Mouse (Mus musculus): ENCODE data around the gene Fank1. TPM values are rescaled to one million over a fixed set of nuclear protein-coding genes. Genes with fewer than 3 reads are reported as not detected.
A peak's percentile ranks its signal among the peaks of the same experiment; 100 is the strongest.

Fank1 gene
- polyA plus RNA-seq, 1 experiment from 2014 or later: 6.6 TPM

- Histone ChIP-seq H3K36me3 (no peaks in the 10 kb centered on the region), H3K9me3 (replicated peaks) (no peaks in the 10 kb centered on the region), H3K4me1 (no peaks in the 10 kb centered on the region), H3K9ac (no peak overlapping the region), H3K4me2 (replicated peaks) (no peak overlapping the region), H3K27ac (replicated peaks) (no peak overlapping the region), H3K4me3 (replicated peaks) (no peak overlapping the region), H3K27me3 (no peaks in the 10 kb centered on the region)
- no peak for ATAC-seq (ENCODE audit: insufficient number of reproducible peaks, low FRiP score, low TSS enrichment, low read depth)
- whole genome bisulfite sequencing: 43% methylated on average over 6 of the region's 6 CpGs
Measured at GRCm38 (mm10) chr7:133842079-133842478, 65.4 kb downstream of the Fank1 start.

- Histone ChIP-seq H3K9ac (no peak overlapping the region), H3K4me2 (replicated peaks) (no peak overlapping the region), H3K27ac (replicated peaks) (no peak overlapping the region), H3K4me1 (no peaks in the 10 kb centered on the region), H3K36me3 (no peaks in the 10 kb centered on the region), H3K27me3 (no peaks in the 10 kb centered on the region), H3K4me3 (replicated peaks) (no peak overlapping the region), H3K9me3 (replicated peaks) (no peaks in the 10 kb centered on the region)
- WGBS: 13% methylated on average over 1 of the region's 1 CpGs
- no peak for ATAC-seq (ENCODE audit: insufficient number of reproducible peaks, low FRiP score, low TSS enrichment, low read depth)
Measured at GRCm38 (mm10) chr7:133847175-133847574, 70.5 kb downstream of the Fank1 start.

GRCm38 (mm10) chr7:133848180-133848579, 71.5 kb downstream of the Fank1 start:
- 75% methylated on average over 2 of the region's 2 CpGs for WGBS
- Histone ChIP-seq H3K27me3 (no peaks in the 10 kb centered on the region), H3K4me2 (replicated peaks) (no peak overlapping the region), H3K27ac (replicated peaks) (no peak overlapping the region), H3K9ac (no peak overlapping the region), H3K36me3 (no peaks in the 10 kb centered on the region), H3K9me3 (replicated peaks) (no peaks in the 10 kb centered on the region), H3K4me1 (no peaks in the 10 kb centered on the region), H3K4me3 (replicated peaks) (no peak overlapping the region)
- no peak for ATAC-seq (ENCODE audit: insufficient number of reproducible peaks, low FRiP score, low TSS enrichment, low read depth)

- Histone ChIP-seq H3K9me3 (replicated peaks) (no peaks in the 10 kb centered on the region), H3K4me2 (replicated peaks) (no peak overlapping the region), H3K4me3 (replicated peaks) (no peak overlapping the region), H3K27me3 (no peaks in the 10 kb centered on the region), H3K9ac (no peak overlapping the region), H3K27ac (replicated peaks) (no peak overlapping the region), H3K36me3 (no peaks in the 10 kb centered on the region), H3K4me1 (no peaks in the 10 kb centered on the region)
- no peak for ATAC-seq (ENCODE audit: insufficient number of reproducible peaks, low FRiP score, low TSS enrichment, low read depth)
Measured at GRCm38 (mm10) chr7:133850735-133851134, 74.1 kb downstream of the Fank1 start.

DNA sequence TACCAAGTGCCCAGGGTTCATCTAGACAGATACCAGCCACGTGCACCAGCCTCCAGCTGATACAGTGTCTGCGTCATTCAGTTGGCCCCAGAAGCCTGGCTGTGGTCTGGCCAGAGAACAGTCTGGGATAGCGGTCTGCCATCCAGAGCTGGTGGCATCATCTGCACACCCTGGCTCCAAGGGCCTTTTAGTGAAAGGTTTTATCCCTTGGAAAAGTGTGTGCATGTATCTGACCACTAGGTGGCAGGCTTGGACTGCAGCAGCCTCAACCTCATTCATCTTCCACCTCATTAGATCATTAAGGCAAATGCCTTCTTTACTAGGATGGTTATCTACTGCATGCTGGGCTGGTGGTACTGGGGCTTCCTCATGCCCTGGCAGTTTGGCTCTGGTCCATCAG, 79.6 kb downstream of the Fank1 start:
- Histone ChIP-seq H3K4me2 (replicated peaks) (no peak overlapping the region), H3K36me3 (no peaks in the 10 kb centered on the region), H3K4me1 (no peaks in the 10 kb centered on the region), H3K4me3 (replicated peaks) (no peak overlapping the region), H3K27ac (replicated peaks) (no peak overlapping the region), H3K9ac (no peak overlapping the region), H3K9me3 (replicated peaks) (no peaks in the 10 kb centered on the region), H3K27me3 (no peaks in the 10 kb centered on the region)
- peak; percentile 57; the same call in 1 of the 2 replicates for ATAC-seq (ENCODE audit: insufficient number of reproducible peaks, low FRiP score, low TSS enrichment, low read depth)
- 29% methylated on average over 3 of the region's 3 CpGs for WGBS

DNA sequence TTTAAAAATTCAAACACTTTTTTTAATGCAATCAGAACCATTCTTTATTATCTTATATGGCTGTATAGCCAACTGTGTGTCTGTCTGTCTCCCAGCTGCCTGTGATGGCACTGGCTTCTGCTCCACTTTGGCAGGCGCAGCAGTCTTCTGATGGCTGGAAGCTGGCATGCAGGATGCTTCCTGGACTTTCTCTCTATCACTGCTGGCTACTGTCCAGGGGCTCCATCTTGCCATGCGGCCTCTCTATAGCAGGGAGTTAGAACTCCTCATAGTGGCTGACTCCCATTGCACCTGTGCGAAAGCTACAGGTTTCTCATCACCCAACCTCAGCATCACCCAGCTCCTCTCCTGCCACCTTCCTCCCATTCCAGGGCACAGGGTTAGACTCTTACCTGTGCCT, 81.8 kb downstream of the Fank1 start:
- H3K9me3 ChIP-seq (replicated peaks): no peaks in the 10 kb centered on the region
- no peak overlapping the region for H3K4me2 ChIP-seq (replicated peaks)
- H3K4me1 ChIP-seq: no peaks in the 10 kb centered on the region
- H3K27me3 ChIP-seq: no peaks in the 10 kb centered on the region
- H3K4me3 ChIP-seq (replicated peaks): no peak overlapping the region
- no peak overlapping the region for H3K9ac ChIP-seq
- ATAC-seq (ENCODE audit: insufficient number of reproducible peaks, low FRiP score, low TSS enrichment, low read depth): no peak
- 94% methylated on average over 3 of the region's 3 CpGs for WGBS
- no peak overlapping the region for H3K27ac ChIP-seq (replicated peaks)
- no peaks in the 10 kb centered on the region for H3K36me3 ChIP-seq

DNA sequence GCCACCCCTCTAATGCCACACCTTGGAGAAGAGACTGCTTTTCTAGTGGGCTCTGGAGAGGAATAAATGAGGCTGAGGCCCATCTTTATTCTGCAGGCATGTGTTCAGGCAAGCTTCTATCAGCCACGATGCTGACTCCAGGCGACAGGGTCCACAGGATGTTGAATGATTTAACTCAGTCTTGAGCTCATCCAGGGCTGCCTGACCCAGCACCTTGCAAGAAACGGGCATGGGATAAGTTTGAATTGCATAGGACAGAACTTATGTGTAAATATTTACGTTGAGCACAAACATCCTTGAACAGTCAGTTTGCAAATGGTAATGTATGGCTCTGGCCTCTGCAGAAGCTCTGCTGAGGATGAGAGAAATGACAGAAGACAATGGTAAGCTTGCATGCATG, 82.9 kb downstream of the Fank1 start:
- H3K9me3 ChIP-seq (replicated peaks): no peaks in the 10 kb centered on the region
- no peaks in the 10 kb centered on the region for H3K4me1 ChIP-seq
- ATAC-seq (ENCODE audit: insufficient number of reproducible peaks, low FRiP score, low TSS enrichment, low read depth): no peak
- no peaks in the 10 kb centered on the region for H3K36me3 ChIP-seq
- no peak overlapping the region for H3K4me2 ChIP-seq (replicated peaks)
- H3K27me3 ChIP-seq: no peaks in the 10 kb centered on the region
- no peak overlapping the region for H3K27ac ChIP-seq (replicated peaks)
- H3K4me3 ChIP-seq (replicated peaks): no peak overlapping the region
- WGBS: 80% methylated on average over 4 of the region's 4 CpGs
- H3K9ac ChIP-seq: no peak overlapping the region

GRCm38 (mm10) chr7:133862233-133862632, 85.6 kb downstream of the Fank1 start:
- Histone ChIP-seq H3K27ac (replicated peaks) (no peak overlapping the region), H3K36me3 (no peaks in the 10 kb centered on the region), H3K4me1 (no peaks in the 10 kb centered on the region), H3K4me2 (replicated peaks) (no peak overlapping the region), H3K9me3 (replicated peaks) (no peaks in the 10 kb centered on the region), H3K9ac (no peak overlapping the region), H3K4me3 (replicated peaks) (no peak overlapping the region), H3K27me3 (no peaks in the 10 kb centered on the region)
- ATAC-seq (ENCODE audit: insufficient number of reproducible peaks, low FRiP score, low TSS enrichment, low read depth): no peak
- 94% methylated on average over 6 of the region's 6 CpGs for WGBS

DNA sequence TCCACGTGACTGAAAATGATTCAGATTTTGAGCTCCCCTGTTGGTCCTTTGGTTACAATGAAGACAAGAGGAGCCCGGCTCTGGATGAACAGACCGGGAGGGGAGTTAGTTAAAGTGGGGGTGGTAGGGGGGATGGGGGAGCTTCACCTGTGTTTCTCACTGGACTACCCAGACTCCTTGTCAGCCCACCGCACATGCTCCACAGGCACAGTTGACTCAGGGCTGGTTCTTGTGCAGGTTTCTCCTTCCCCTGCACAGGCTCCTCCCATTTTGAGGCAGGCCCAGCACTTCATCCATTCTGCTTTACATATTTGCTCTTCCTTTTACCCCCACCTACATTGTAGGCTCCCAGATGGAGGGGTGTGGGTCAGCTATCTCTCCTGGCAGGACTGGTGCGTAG, 86.1 kb downstream of the Fank1 start:
- Histone ChIP-seq H3K4me2 (replicated peaks) (no peak overlapping the region), H3K9me3 (replicated peaks) (no peaks in the 10 kb centered on the region), H3K9ac (no peak overlapping the region), H3K4me1 (no peaks in the 10 kb centered on the region), H3K27me3 (no peaks in the 10 kb centered on the region), H3K4me3 (replicated peaks) (no peak overlapping the region), H3K27ac (replicated peaks) (no peak overlapping the region), H3K36me3 (no peaks in the 10 kb centered on the region)
- no peak for ATAC-seq (ENCODE audit: insufficient number of reproducible peaks, low FRiP score, low TSS enrichment, low read depth)
- 89% methylated on average over 5 of the region's 5 CpGs for WGBS

DNA sequence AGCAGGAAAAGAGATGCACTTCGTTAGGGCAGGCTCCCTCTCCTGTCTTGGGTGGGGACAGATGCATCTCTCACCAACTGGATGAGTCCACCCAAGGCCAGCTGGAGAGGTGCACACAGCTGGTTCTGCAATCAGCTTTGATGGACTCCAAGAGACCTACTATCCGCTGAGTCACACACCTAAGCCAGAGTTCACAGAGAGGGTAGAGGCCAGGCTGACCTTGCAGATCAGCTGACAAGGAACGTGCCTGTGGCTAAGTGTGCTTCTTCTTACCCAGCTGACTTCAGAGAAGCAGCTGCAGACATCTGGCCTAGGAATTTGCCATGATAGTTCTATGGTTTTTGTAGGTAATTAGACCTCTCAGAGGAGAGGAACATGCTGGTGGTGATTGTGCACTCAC, 86.5 kb downstream of the Fank1 start:
- H3K9me3 ChIP-seq (replicated peaks): no peaks in the 10 kb centered on the region
- no peak overlapping the region for H3K4me3 ChIP-seq (replicated peaks)
- no peaks in the 10 kb centered on the region for H3K36me3 ChIP-seq
- no peak overlapping the region for H3K27ac ChIP-seq (replicated peaks)
- no peaks in the 10 kb centered on the region for H3K4me1 ChIP-seq
- WGBS: 57% methylated on average over 3 of the region's 3 CpGs
- H3K4me2 ChIP-seq (replicated peaks): no peak overlapping the region
- H3K9ac ChIP-seq: no peak overlapping the region
- no peaks in the 10 kb centered on the region for H3K27me3 ChIP-seq
- ATAC-seq (ENCODE audit: insufficient number of reproducible peaks, low FRiP score, low TSS enrichment, low read depth): no peak

GRCm38 (mm10) chr7:133863684-133864083, 87.0 kb downstream of the Fank1 start:
- no peak overlapping the region for H3K9ac ChIP-seq
- 81% methylated on average over 4 of the region's 4 CpGs for WGBS
- no peaks in the 10 kb centered on the region for H3K36me3 ChIP-seq
- no peak overlapping the region for H3K27ac ChIP-seq (replicated peaks)
- no peaks in the 10 kb centered on the region for H3K27me3 ChIP-seq
- H3K4me2 ChIP-seq (replicated peaks): no peak overlapping the region
- no peaks in the 10 kb centered on the region for H3K4me1 ChIP-seq
- no peak overlapping the region for H3K4me3 ChIP-seq (replicated peaks)
- no peaks in the 10 kb centered on the region for H3K9me3 ChIP-seq (replicated peaks)
- no peak for ATAC-seq (ENCODE audit: insufficient number of reproducible peaks, low FRiP score, low TSS enrichment, low read depth)

- no peak for ATAC-seq (ENCODE audit: insufficient number of reproducible peaks, low FRiP score, low TSS enrichment, low read depth)
- Histone ChIP-seq H3K9ac (no peak overlapping the region), H3K36me3 (no peaks in the 10 kb centered on the region), H3K4me1 (no peaks in the 10 kb centered on the region), H3K27me3 (0 out of 2 replicates have a peak, but pooled peaks cover 3% of the 10 kb centered on the region), H3K9me3 (replicated peaks) (no peaks in the 10 kb centered on the region), H3K4me3 (replicated peaks) (no peak overlapping the region), H3K4me2 (replicated peaks) (no peak overlapping the region), H3K27ac (replicated peaks) (no peak overlapping the region)
- 74% methylated on average over 4 of the region's 4 CpGs for WGBS
Measured at GRCm38 (mm10) chr7:133870265-133870664, 93.6 kb downstream of the Fank1 start.

Measured in embryonic facial prominence, embryonic 15.5 days (tissue).